Mouse (Mus musculus): ENCODE measurements around the gene Zfp119b.

DNA sequence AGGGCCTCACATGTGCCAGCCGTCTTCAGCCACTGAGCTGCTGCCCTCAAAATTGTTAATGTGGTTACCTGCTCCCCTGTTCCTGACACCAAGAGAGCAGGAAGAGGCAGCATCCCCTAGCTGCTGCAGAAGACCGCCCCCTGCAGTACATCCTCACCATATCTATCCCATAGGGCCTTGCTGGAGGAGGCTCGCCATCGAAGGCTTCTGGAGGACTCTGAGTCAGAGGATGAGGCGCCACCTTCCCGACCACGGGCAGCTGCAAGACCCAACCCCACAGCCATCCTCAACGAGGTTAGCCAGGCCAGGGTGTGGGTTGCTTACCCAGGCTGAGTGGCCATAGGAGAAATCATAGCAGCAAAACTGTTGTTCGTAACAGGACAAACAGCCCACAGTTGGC lies 15.7 kb upstream of the Zfp119b start:
- TF ChIP-seq POLR2A (IDR thresholded peaks at IDR 0.05; ENCODE audit: control insufficient read depth in 1 of 2, insufficient read depth in 1 of 2, low read depth in 1 of 2, low read length in 2 of 2, poor library complexity in 1 of 2) (no peak), MYB (IDR thresholded peaks at IDR 0.05; ENCODE audit: low read depth, low read length) (no peak), E2F4 (IDR thresholded peaks at IDR 0.05; ENCODE audit: borderline replicate concordance, low read depth, low read length) (no peak), BHLHE40 (IDR thresholded peaks at IDR 0.05; ENCODE audit: borderline replicate concordance, low read depth, low read length) (no peak), CTCF (IDR thresholded peaks at IDR 0.05 in 2 of 3, conservative IDR thresholded peaks at IDR 0.05 in 1 of 3; ENCODE audit: control insufficient read depth in 1 of 3, insufficient read depth in 1 of 3, low read depth in 2 of 3, low read length in 3 of 3, poor library complexity in 1 of 3, severe bottlenecking in 1 of 3) (peak in 1 of 3 experiments; percentile 16; a peak in 1 of 6 replicates), SIN3A (IDR thresholded peaks at IDR 0.05; ENCODE audit: low read length) (no peak), SMC3 (IDR thresholded peaks at IDR 0.05; ENCODE audit: low read depth, low read length) (no peak), USF2 (IDR thresholded peaks at IDR 0.05; ENCODE audit: borderline replicate concordance in 1 of 2, insufficient read depth in 1 of 2, low read depth in 1 of 2, low read length in 2 of 2) (no peak)

All from MEL (cell line).